Mouse (Mus musculus): ENCODE measurements around the gene Fxyd6.

DNA sequence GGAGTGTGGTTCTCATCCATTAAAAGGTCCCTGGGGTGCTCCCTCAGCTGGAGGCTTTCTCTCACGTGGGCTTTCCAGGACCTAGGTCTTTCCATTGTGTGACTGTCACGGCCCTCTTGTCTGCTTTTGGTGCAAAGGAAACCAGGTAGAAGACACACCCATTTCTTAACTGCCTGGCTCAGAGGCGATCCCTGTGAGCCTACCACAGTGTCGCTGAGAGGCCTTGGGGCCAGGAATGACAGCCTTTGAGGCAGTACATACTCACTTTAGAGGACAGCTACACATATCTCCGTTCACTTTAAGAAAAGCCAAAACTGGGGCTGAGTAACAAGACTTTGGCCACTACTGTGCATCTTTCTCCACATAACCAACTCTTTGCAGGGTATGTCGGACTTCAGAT is 21.4 kb upstream of the Fxyd6 start:
- TF ChIP-seq ELF1 (IDR thresholded peaks at IDR 0.05; ENCODE audit: low read depth, low read length), result no peak
- no peak for TF ChIP-seq KAT2A (IDR thresholded peaks at IDR 0.05; ENCODE audit: insufficient replicate concordance, low read length)
- TF ChIP-seq NELFE (IDR thresholded peaks at IDR 0.05; ENCODE audit: low read depth, low read length), result no peak

Measured in CH12.LX (cell line).